Mouse (Mus musculus) hematopoietic stem cell, adult 5-6 weeks (primary cell): ENCODE results near the gene Scn2b. TPM values are rescaled to one million over a fixed set of nuclear protein-coding genes. Genes with fewer than 3 reads are reported as not detected.

Source experiments
- ATAC-seq, 2 experiments: fragments of 125-278 bp in 1 of 2; replicated peaks in 1 of 2; 2 replicates each; pipeline ENCODE4 v1.8.0; 2016 to 2017; ENCODE audit warnings: inconsistent platforms in 2 of 2, mild to moderate bottlenecking in 2 of 2, moderate number of reproducible peaks in 2 of 2, low read depth in 1 of 2, moderate TSS enrichment in 1 of 2; ENCODE audit not compliant: low FRiP score in 2 of 2, poor library complexity in 2 of 2, severe bottlenecking in 2 of 2, insufficient read depth in 1 of 2, low TSS enrichment in 1 of 2
- total RNA-seq: library from RNA; stranded (forward); fragments of 172-1452, 232-1000 nt; gene quantifications from 2 replicates; pipeline ENCODE4 v1.2.3, GENCODE M21; 2017

Scn2b gene
- 0.44 TPM in 1 of 2 replicates, not detected in the other for total RNA-seq

DNA sequence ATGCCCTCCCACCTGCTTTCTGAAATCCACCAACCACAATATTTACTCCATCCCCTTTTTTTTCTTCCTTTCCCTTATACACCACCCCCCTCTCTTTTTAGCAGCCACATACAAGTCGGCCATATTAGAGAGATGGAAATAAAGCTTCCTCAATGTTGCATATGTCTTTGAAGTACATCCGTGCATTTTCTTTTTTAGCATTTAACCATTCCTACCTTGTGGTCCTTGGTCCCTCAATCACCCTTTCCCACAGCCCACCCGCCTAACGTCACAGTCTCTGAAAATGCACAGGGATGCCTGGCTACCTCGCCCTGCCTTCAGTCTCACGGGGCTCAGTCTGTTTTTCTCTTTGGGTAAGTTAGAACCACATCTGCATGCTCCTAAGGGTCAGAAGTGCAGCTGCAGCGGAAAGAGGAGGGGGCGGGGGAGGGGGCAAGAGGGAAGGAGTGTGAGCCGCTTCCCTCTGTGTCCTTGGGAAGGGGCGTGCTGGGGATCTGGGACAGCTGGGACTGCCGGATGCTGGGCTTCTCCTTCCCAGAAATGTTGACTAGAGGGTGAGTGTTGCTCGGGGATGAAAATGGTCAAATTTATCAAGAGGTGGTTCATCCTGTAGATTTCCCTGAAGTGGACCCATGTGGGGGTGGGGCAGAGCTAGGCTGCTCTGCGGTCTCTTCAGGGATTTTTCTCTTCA is at the start of gene Scn2b:
TSS of gene Scn2b (plus strand) at position 42 of the 691 bp plus-strand sequence.
- no peak for ATAC-seq

DNA sequence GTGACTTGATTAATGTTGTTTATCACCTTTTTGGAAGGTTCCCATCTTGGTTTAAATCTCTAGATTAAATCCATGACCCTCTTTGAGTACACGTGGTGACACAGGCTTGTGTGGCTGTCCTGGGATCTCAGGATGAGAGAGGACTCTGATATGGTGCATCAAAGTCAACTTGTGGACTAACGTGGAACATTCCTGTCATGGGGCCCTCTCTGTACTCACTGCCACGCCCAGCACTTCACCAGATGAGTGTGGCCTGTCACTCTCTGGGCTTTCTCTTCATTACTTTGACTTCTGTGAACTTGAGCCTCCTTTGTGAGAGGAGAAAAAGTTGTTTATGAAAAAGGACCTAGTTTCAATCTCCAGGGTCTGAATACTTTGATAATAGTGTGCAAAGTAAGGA is 45.8 kb upstream of the Scn2b start:
- no peak for ATAC-seq

DNA sequence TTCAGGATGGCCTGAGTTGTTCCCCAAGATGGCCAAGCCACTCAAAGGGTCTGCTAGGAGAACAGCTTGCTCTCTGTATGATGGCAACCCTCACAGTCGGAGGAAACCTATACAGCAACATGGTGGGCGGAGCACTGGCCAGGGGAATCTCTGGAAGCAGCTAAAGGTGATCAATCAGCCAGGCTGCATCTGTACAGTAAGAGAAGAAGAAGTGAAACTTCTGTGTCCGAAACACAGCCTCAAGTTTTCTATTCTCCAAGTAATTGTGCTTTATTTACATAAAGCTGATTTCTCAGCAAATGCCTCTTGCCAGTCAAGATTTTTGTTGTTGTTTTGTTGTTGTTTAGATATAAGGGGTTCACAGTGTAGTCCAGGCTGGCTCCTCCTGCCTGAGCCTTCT is 39.7 kb upstream of the Scn2b start:
- no peak for ATAC-seq

DNA sequence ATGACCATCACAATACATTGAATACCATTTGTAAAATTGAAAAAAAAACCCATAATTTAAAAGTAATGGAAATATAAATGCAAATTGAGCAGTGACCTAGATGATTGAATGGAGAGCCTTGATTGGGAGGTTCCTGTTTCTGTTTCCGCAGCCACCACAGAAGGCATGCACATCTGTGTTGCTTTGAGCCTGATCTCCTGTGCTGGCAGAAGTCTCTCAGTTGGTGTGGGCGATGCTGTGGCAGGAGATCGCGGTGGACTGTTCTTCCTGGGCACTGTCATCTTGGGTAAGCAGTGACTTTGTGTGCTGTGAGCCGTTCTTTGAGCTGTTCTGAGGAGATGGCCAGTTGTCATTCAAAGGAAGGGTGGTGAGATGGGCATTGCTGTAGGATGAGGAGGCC is 38.6 kb upstream of the Scn2b start, which contains the start of gene Jaml:
TSS of gene Jaml (plus strand) at position 173 of the 400 bp plus-strand sequence.
- ATAC-seq, result peak; percentile 90 to 93

DNA sequence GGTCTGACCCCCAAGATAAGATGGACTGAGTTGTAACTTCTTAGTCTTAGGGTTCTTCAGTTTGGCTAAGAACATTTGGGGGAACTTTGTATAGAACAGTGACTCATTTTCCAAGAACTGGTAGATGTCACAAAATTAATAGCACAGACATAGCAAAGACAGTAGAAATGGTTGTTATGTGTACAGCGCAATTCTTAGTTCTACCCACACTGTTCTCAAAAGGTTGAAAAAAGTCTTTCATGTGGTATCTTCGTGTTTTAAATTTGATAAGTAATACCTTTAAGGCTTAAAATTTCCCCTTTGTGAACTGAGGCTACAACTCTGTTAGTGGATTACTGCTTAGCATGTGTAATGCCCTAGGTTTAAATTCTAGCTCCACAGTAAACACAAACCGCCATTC is 34.5 kb upstream of the Scn2b start:
- ATAC-seq, result no peak

DNA sequence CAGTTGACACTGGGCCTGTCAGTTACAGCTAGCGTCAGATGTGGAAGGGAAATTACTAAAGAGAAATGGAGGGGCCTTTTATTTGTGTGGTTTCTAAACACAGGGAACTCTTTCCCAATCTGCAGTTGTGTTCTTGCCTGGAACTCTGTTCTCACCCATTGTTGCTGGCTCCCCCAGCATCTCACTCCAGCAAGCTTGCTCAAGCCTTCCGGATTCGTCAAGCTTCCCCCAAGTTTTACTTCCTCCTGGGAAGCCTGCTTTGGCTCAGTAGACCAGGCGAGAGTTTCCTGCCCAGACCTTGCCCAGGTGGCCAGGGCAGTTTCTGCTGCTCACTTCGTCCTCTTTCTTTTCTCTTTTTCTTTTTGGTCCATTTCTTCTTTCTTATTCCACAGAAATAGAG is 33.0 kb upstream of the Scn2b start:
- ATAC-seq, result peak; percentile 27 to 53; a peak in 1 of 4 replicates

DNA sequence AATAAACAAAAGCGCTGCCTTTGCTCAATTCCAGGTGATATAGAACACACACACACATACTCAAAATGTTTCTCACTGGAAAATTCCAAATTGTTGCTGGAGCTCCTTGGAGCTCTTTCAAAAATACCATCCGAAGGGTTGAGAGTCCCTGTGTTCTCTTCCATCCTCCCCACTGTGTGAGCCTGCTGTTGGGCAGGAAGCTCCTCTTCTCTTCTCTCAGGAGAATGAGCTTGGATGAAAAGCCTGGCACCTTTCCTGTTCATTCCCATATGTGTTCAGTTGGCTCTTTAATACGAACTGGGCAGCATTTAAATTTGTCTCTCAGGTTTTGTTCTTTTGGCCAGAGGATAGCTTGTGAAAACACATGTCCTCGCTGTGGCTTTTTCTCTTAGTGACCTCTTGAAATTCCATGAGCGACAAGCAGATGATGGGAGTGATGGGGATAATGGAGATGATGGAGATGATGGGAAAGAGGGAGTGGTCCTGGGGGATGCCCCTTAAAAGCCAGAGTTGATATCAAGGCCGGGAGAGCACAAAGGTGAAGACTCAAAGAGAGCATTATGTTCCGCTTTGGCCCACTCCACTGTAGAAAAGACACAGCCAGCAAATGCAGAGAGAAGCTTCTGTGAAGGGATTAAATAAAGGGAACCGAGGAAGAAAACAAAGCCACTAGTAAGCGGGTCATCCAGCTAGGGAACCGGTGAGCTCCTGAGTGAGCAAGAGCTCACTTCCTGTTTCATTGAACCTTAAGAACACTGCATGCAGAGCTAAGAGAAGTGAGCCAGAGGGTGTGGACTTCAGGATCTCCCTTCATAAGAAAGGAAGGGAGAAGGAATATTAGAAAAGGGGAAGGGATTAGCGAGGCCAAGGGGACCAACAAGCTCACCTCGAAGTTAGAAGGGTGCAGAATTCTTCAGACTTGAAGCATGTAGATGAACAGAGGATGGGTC is 31.6 kb upstream of the Scn2b start:
- peak; percentile 29 to 56; a peak in 1 of 4 replicates for ATAC-seq

DNA sequence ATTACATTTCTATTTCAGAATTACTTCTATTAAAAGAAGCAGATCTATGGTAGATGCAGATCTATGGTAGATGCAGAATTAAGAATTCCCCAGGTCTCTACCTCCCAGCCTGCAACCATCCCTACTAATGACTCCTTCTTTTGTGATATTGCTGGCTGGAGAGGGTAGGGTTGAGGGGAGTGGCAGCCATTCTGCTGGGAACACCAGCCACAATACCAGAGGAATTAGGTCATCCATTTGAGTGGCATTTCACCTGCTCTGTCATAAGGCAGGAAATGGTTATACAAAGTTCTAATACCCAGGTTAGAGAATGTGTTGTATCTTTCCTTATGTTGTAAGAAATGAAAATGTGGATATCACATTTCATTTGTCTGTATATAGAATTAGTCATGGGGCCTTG is 29.5 kb upstream of the Scn2b start:
- no peak for ATAC-seq

DNA sequence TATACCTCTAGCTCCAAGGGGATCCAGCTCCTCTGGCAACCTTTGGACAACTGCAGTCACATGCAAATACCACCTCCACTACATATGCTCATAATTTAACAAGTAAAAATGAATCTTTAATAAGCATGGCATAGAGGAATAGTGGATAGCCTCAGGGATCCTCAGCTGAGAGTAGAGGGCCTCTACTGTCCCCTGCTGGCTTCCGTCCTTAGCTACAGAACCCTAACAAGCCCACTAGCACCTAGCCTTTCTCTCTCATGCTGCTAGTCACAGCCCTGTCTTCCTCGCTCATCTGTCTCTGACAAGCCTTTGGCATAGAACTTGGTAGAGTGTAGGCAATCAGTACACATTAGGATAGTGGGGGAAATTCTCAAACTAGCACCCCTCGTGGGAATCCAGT is 26.8 kb upstream of the Scn2b start:
- no peak for ATAC-seq

DNA sequence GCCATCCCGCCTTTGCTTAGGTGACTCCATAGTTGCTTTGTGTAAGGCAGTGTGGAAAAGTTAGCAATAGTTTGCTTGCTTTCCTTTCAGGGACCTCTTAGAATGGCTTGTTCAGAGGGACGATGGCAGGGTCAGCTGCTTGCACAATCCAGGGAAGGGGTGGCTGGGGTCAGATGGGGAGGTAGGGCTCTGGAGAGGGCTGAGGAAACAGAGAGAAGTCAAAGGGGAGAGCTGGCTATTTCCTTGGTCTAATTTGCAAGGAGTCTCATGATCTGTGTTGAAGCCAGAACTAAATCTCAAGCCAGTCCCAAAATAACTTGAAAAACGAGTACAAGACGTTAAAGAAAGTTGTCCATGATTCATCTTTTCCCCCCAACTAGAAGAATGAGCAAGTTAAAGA is 24.9 kb upstream of the Scn2b start:
- ATAC-seq, result no peak

DNA sequence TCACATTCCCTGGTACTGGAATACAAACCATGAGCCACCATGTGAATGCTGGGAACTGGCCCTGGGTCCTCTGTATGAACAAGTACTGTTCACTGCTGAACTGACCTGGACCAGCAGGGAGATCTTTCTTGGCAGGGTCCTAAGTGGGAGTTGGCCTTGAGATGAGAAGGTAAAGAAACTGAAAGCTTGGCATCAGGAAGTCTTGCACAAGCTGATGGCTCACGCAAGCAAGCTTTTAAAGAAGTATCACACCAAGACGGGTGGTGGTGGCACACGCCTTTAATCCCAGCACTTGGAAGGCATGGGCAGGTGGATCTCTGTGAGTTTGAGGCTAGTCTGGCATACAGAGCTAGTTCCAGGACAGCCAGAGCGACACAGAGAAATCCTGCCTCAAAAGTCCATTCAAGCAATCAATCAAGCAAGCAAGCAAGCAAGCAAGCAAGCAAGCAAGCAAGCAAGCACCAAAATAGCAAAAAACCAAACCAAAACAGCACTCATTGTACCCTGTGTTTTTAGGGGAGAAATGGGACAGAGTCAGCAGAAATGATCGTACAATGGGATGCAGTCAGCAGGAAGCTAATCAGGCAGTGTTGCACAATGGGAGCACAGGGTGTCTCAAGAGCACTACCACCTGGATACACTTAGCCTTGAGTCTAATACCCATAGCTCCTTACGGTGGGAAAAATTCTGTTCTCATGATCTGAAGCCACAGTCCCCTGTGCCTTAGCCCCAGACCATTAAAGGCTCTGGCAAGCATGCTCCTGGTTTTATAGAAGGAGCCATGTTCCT is 22.2 kb upstream of the Scn2b start:
- peak in 1 of 2 experiments; percentile 38; a peak in 1 of 4 replicates for ATAC-seq

DNA sequence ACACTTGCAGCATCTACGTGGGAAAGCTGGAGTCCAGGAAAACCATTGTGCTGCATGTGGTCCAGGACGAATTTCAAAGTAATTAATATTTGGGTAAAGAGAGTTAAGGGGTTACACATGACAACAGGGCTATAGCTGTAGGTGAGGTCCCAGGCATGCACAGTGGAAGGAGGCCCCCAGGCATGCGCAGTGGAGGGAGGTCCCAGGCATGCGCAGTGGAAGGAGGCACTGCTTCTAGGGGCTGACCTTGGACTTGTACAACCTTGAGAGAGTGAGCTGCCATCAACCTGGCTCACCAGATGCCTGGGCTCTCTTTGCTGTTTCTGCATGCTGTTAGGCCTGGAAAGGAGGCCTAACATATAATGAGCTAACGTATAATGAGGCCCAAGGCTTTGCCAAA is 19.7 kb upstream of the Scn2b start:
- no peak for ATAC-seq

DNA sequence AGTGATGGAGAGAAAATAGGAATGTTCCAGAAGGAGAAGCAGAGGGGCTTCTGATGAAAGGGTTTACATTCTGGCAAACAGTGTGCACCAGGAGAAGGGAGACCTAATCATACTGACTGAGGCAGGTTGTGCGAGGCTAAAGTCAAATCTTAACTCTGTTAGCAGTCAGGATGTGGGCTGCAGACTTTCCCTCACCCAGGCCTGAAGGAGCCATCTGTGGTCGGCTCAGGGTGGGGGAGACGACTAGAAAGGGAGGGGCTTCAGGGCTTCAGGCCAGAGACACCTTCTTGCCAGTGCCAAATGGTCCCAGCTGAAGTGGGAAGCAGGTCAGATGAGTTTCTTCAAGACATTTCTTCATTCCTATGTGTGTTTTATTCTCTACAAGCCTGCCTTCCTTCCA is 19.2 kb upstream of the Scn2b start:
- ATAC-seq, result peak; percentile 83 to 90

DNA sequence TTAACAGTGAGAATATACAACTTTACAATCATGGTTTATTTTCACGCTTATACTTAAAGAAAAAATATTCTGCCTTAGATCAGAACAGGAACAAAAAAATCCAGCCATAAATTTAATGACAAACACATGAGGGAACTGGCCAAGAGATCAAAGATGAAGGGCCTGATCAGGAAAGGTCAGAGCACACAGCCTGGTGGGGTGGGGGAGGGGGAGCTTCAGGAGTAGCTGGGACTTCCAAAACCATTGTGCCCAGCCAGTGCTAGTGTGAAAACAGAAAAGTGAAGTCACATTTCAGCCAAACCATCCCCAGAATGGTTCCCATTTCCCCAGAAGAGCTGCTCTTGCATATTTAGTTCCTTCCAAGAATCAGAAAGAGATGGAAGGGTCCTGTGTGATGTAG is 15.1 kb upstream of the Scn2b start:
- no peak for ATAC-seq

DNA sequence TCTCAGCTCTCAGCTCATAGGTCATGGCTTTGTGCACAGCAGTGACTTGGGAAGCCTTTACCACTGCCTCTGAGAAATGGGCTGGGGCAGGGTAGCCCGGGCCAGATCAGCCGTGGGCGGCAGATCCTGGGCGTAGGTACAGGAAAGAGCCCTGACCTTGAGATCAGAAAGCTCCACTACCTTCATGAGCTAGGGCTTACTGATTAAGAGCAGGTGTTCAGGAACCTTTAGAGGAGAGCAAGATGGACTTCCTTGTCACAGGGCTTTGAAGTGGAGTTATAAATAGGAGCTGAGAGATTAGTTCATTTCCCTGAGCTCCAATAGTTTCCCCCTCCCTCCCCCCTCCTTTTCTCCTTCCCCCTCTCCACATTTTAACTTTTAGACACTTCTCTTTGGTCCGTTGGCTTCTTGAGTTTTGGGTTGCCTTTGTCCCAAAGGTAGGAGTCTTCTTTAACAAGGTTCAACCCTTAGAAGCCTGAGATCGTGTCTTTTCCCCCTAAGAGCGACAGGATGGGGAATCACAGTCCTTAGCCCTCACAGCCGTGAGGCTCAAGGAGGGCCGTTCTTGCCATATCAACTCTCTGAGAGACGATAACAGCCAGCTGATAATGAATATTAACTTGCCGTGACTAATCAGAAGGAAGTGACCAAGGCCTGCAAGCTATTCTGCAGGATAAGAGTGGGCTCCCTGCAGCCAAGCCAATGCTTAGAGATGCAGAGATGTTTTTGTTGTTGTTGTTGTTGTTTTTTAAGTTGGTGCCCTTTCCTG is 14.2 kb upstream of the Scn2b start:
- ATAC-seq, result no peak

DNA sequence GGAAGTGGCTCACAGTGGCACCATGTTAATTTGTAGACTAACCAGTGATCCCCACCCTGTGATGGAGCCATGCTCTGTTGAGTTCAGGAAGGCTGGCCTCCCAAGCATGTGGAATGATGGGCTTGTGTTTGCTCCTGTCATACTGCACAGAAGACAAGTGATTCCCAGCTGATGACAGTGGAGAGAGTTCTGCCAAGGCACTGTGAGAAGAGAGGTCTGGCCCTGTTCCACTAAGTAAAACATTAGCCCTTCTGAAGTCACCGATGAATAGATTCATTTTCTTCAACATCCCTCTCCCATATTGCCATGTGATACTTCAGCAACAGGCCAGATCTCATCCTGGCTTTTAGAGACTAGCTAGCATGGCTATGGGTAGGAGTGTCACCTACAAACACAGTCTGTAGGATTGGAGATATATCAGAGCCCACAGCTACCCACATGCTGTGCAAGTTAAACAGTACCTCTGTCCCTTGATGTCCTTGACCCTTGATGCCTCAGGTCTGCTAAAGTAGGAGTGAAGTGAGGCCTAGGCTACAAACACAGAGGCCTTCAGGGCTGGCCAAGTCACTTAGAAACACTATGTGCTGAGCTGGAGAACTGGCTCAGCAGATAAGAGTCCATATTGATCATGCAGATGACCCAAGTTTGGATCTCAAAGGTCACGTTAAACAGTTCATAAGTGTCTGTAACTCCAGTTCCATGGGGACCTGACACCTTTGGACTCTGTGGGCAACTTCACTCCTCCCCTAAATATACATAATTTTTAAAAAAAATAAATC is 11.8 kb upstream of the Scn2b start:
- no peak for ATAC-seq
